Mouse (Mus musculus): ENCODE results near the gene Dppa4. TPM values are rescaled to one million over a fixed set of nuclear protein-coding genes. Genes with fewer than 3 reads are reported as not detected.

Dppa4 gene
- not detected in 2 replicates for polyA plus RNA-seq (2014; fragmentation: Nextera tagmentation; extraction: Ambion mirVana)

DNA sequence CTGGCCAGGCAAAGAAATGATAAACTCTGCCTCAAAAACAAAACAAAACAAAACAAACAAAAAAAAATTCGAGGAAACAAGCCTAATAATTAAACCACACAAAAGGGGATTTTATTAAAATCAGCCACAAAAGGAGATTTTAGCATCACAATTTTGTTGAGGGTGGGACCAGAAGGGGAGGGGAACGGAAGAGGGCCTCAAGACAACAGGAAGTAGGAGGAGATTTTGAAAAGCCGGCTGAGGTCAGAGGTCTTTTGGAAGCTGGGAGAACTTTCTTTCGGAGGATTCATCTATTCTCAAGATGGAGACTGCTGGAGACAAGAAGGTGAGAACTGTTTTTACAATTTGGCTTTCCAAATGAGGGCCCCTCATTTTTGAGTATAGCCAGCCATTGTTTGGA is at the start of gene Dppa4:
Gene Dppa4, plus strand, starts transcription at position 217 of the 400 bp plus-strand sequence.
- Histone ChIP-seq H3K4me3 (ENCODE audit: low read depth, low read length) (no peak within 1 kb of the TSS), H3K4me2 (ENCODE audit: low read depth, low read length, severe bottlenecking) (no peak within 1 kb of the TSS), H3K36me3 (ENCODE audit: control insufficient read depth, insufficient read depth, low read length) (no peaks in the 10 kb centered on the region), H3K9me3 (ENCODE audit: control insufficient read depth, low read length) (no peaks in the 10 kb centered on the region), H3K27me3 (ENCODE audit: control insufficient read depth, insufficient read depth, low read length) (no peaks in the 10 kb centered on the region), H3K9ac (ENCODE audit: low read length) (no peak within 1 kb of the TSS), H3K27ac (ENCODE audit: low read depth, low read length) (no peak within 1 kb of the TSS), H3K4me1 (replicated peaks; ENCODE audit: control insufficient read depth, insufficient read depth, low read length) (no peaks in the 10 kb centered on the region)
- ATAC-seq (replicated peaks; ENCODE audit: low FRiP score) (no peak), DNase-seq (ENCODE audit: low spot score) (no peak)
- 85% methylated on average over 4 of the region's 4 CpGs for WGBS

DNA sequence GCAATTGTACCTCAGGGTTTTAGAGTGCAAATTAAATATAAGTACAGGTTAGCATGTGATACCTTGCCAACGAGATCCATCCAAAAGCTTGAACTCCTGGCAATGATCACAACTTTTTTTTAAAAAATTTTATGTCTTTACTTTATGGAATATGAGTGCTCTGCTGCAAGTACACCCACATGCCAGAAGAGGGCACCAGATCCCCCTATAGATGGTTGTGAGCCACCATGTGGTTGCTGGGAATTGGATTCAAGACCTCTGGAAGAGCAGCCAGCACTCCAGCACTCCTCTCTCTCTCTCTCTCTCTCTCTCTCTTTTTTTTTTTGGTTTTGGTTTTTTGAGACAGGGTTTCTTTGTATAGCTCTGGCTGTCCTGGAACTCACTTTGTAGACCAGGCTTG is 48.5 kb upstream of the Dppa4 start:
- DNase-seq (ENCODE audit: low spot score), result no peak
- Histone ChIP-seq H3K4me1 (replicated peaks; ENCODE audit: control insufficient read depth, insufficient read depth, low read length) (no peaks in the 10 kb centered on the region), H3K27me3 (ENCODE audit: control insufficient read depth, insufficient read depth, low read length) (no peaks in the 10 kb centered on the region), H3K36me3 (ENCODE audit: control insufficient read depth, insufficient read depth, low read length) (no peaks in the 10 kb centered on the region), H3K4me3 (ENCODE audit: low read depth, low read length) (no peak overlapping the region), H3K9ac (ENCODE audit: low read length) (no peak overlapping the region), H3K27ac (ENCODE audit: low read depth, low read length) (no peak overlapping the region), H3K9me3 (ENCODE audit: control insufficient read depth, low read length) (no peaks in the 10 kb centered on the region), H3K4me2 (ENCODE audit: low read depth, low read length, severe bottlenecking) (no peak overlapping the region)
- WGBS, result 89% methylated on average over 1 of the region's 1 CpGs
- ATAC-seq (replicated peaks; ENCODE audit: low FRiP score), result no peak

DNA sequence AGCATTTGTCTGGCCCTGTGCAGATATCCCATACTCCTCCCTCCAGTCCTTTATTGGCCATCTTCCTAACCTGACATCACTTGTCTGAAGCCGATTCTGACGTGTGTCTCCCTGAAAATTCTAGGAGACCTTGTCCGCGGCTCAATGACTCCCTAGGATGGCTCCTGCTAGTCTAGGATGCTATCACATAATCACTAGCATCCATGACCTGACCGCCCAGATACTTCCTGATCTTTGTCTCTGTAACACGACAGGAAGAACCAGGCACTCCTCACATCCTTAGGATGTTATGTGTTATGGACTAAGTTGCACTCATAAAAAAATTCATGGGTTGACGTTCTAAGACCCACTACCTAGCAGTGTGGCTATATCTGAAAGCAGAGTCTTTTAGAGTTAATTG is 45.9 kb upstream of the Dppa4 start:
- WGBS, result 89% methylated on average over 7 of the region's 7 CpGs
- no peak for DNase-seq (ENCODE audit: low spot score)
- H3K36me3 ChIP-seq (ENCODE audit: control insufficient read depth, insufficient read depth, low read length), result no peaks in the 10 kb centered on the region

DNA sequence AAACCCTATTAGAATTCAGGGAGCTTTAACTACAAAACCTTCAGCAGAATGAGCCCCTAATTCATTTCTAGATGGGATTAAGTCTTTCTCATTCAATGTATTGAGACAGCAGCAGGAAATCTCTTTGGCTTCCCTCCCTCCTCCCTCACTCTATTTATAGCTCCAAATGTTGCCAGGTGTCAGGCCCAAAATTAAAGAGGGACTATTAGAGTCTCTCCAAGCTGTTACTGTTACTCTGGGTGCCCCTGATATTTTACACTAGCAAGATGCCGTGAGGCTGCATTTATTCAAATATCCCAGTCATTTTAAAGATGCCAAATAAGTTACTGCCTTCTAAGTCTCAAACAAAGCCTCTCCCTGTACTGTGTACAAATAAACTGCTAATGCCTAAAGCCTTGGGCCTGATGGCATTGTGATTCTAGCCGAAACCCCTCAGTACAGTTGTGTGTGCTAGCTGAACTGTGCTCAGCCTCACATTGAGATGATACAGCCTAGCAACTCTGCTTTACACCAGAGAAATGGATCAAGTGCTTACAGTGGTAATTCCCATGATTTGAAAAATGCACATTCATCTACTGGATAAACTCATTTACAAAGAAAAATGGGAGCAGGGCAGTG is 36.4 kb upstream of the Dppa4 start:
- no peaks in the 10 kb centered on the region for H3K9me3 ChIP-seq (ENCODE audit: control insufficient read depth, low read length)
- no peak overlapping the region for H3K4me3 ChIP-seq (ENCODE audit: low read depth, low read length)
- H3K4me1 ChIP-seq (replicated peaks; ENCODE audit: control insufficient read depth, insufficient read depth, low read length), result no peaks in the 10 kb centered on the region
- no peak overlapping the region for H3K27ac ChIP-seq (ENCODE audit: low read depth, low read length)
- no peaks in the 10 kb centered on the region for H3K36me3 ChIP-seq (ENCODE audit: control insufficient read depth, insufficient read depth, low read length)
- no peak overlapping the region for H3K9ac ChIP-seq (ENCODE audit: low read length)
- 76% methylated on average over 2 of the region's 2 CpGs for WGBS
- H3K4me2 ChIP-seq (ENCODE audit: low read depth, low read length, severe bottlenecking), result no peak overlapping the region
- H3K27me3 ChIP-seq (ENCODE audit: control insufficient read depth, insufficient read depth, low read length), result no peaks in the 10 kb centered on the region
- ATAC-seq (replicated peaks; ENCODE audit: low FRiP score) (no peak), DNase-seq (ENCODE audit: low spot score) (no peak)

More for the DNA sequence above, 45.9 kb upstream of the Dppa4 start:
- Histone ChIP-seq H3K4me1 (replicated peaks; ENCODE audit: control insufficient read depth, insufficient read depth, low read length) (no peaks in the 10 kb centered on the region), H3K4me2 (ENCODE audit: low read depth, low read length, severe bottlenecking) (no peak overlapping the region), H3K27ac (ENCODE audit: low read depth, low read length) (no peak overlapping the region), H3K9ac (ENCODE audit: low read length) (no peak overlapping the region), H3K4me3 (ENCODE audit: low read depth, low read length) (no peak overlapping the region), H3K9me3 (ENCODE audit: control insufficient read depth, low read length) (no peaks in the 10 kb centered on the region), H3K27me3 (ENCODE audit: control insufficient read depth, insufficient read depth, low read length) (no peaks in the 10 kb centered on the region)
- ATAC-seq (replicated peaks; ENCODE audit: low FRiP score), result no peak

DNA sequence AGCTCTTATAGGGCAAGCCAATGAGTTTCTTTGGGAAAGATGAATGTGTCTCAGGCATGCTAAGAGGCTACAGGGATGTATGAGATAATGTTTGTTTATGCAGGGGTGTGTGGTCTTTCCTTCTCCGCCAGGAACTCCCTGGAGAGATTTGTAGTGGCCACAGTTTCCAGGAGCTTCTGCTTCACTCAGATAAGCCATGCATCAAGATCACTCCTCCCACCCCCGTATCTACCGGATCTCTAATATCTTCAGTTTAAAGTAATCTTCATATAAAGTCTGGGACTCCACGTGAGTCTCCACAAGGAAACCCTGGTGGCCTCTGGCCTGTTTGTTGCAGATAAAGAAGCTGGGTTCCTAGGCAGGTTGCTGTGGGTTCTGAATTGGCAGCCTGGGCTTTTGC is 30.7 kb upstream of the Dppa4 start:
- H3K4me3 ChIP-seq (ENCODE audit: low read depth, low read length), result no peak overlapping the region
- no peaks in the 10 kb centered on the region for H3K27me3 ChIP-seq (ENCODE audit: control insufficient read depth, insufficient read depth, low read length)
- DNase-seq (ENCODE audit: low spot score) (no peak), ATAC-seq (replicated peaks; ENCODE audit: low FRiP score) (no peak)
- H3K27ac ChIP-seq (ENCODE audit: low read depth, low read length), result no peak overlapping the region
- no peak overlapping the region for H3K4me2 ChIP-seq (ENCODE audit: low read depth, low read length, severe bottlenecking)
- no peaks in the 10 kb centered on the region for H3K36me3 ChIP-seq (ENCODE audit: control insufficient read depth, insufficient read depth, low read length)
- no peak overlapping the region for H3K9ac ChIP-seq (ENCODE audit: low read length)
- WGBS, result 77% methylated on average over 4 of the region's 4 CpGs
- H3K9me3 ChIP-seq (ENCODE audit: control insufficient read depth, low read length), result no peaks in the 10 kb centered on the region
- H3K4me1 ChIP-seq (replicated peaks; ENCODE audit: control insufficient read depth, insufficient read depth, low read length), result no peaks in the 10 kb centered on the region

DNA sequence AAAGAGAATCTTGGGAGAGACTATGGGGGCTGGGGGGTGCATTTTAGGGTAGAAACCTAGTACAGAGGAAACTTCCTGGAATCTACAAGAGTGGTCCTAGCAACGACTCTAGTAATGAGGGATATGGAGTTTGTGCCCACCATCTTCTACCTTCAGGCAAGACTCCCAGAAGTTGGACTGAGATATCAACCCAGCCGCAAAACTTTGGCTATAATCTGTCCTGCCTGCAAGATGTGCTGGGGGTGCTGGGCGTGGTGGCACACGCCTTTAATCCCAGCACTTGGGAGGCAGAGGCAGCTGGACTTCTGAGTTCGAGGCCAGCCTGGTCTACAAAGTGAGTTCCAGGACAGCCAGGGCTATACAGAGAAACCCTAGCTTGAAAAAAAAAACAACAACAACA is 28.9 kb upstream of the Dppa4 start:
- WGBS, result 94% methylated on average over 5 of the region's 5 CpGs
- H3K9ac ChIP-seq (ENCODE audit: low read length), result no peak overlapping the region
- no peaks in the 10 kb centered on the region for H3K4me1 ChIP-seq (replicated peaks; ENCODE audit: control insufficient read depth, insufficient read depth, low read length)
- H3K27me3 ChIP-seq (ENCODE audit: control insufficient read depth, insufficient read depth, low read length), result no peaks in the 10 kb centered on the region
- H3K9me3 ChIP-seq (ENCODE audit: control insufficient read depth, low read length), result no peaks in the 10 kb centered on the region
- no peak overlapping the region for H3K4me2 ChIP-seq (ENCODE audit: low read depth, low read length, severe bottlenecking)
- no peaks in the 10 kb centered on the region for H3K36me3 ChIP-seq (ENCODE audit: control insufficient read depth, insufficient read depth, low read length)
- H3K4me3 ChIP-seq (ENCODE audit: low read depth, low read length), result no peak overlapping the region
- DNase-seq (ENCODE audit: low spot score) (no peak), ATAC-seq (replicated peaks; ENCODE audit: low FRiP score) (no peak)
- no peak overlapping the region for H3K27ac ChIP-seq (ENCODE audit: low read depth, low read length)

DNA sequence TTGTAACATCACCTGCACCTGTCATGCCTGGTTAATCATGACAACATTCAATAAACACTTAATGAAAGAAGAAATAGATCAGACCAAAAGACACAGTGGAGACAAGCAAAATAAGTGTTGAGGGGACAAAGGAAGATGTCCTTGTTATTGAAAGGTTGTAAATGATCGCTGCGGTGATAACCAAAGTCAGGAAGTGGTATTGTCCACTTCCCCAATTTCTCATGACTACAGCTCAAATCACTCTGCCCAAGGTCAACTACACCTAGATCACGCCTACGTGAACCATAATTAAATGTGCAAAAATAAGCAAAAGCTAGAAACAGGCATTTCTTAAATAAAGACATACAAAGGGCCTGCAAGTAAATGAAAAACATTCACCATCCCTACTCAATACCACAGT is 24.0 kb upstream of the Dppa4 start:
- ATAC-seq (replicated peaks; ENCODE audit: low FRiP score), result no peak
- H3K27ac ChIP-seq (ENCODE audit: low read depth, low read length), result no peak overlapping the region
- H3K4me2 ChIP-seq (ENCODE audit: low read depth, low read length, severe bottlenecking), result no peak overlapping the region
- H3K4me3 ChIP-seq (ENCODE audit: low read depth, low read length), result no peak overlapping the region
- no peaks in the 10 kb centered on the region for H3K9me3 ChIP-seq (ENCODE audit: control insufficient read depth, low read length)
- H3K27me3 ChIP-seq (ENCODE audit: control insufficient read depth, insufficient read depth, low read length), result no peaks in the 10 kb centered on the region
- WGBS, result 94% methylated on average over 4 of the region's 4 CpGs
- H3K36me3 ChIP-seq (ENCODE audit: control insufficient read depth, insufficient read depth, low read length), result no peaks in the 10 kb centered on the region
- H3K4me1 ChIP-seq (replicated peaks; ENCODE audit: control insufficient read depth, insufficient read depth, low read length), result no peaks in the 10 kb centered on the region
- H3K9ac ChIP-seq (ENCODE audit: low read length), result no peak overlapping the region
- DNase-seq (ENCODE audit: low spot score), result no peak

DNA sequence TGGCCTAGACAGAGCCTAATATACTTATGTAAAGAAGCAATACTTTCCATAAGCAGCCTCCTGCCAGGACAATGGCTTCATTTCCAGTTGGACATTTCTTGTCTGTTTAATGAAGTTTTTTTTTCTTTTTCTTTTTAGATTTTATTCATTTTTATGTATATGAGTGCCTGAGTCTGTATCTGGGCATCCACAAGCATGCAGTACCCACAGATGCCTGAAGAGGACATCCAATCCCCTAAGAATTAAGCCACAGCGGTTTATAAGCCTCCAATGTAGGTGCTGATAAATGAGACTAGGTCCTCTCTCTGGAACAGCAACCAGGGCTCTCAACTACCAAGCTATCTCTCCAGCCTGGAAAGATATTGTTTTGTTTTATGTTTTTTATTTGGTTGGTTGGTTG is 20.6 kb upstream of the Dppa4 start:
- H3K27ac ChIP-seq (ENCODE audit: low read depth, low read length), result no peak overlapping the region
- no peak for ATAC-seq (replicated peaks; ENCODE audit: low FRiP score)
- H3K4me3 ChIP-seq (ENCODE audit: low read depth, low read length), result no peak overlapping the region
- H3K4me2 ChIP-seq (ENCODE audit: low read depth, low read length, severe bottlenecking), result no peak overlapping the region
- no peak overlapping the region for H3K9ac ChIP-seq (ENCODE audit: low read length)
- H3K27me3 ChIP-seq (ENCODE audit: control insufficient read depth, insufficient read depth, low read length), result no peaks in the 10 kb centered on the region
- no peaks in the 10 kb centered on the region for H3K4me1 ChIP-seq (replicated peaks; ENCODE audit: control insufficient read depth, insufficient read depth, low read length)
- H3K9me3 ChIP-seq (ENCODE audit: control insufficient read depth, low read length), result no peaks in the 10 kb centered on the region
- DNase-seq (ENCODE audit: low spot score), result no peak
- no peaks in the 10 kb centered on the region for H3K36me3 ChIP-seq (ENCODE audit: control insufficient read depth, insufficient read depth, low read length)
- WGBS, result 82% methylated on average over 1 of the region's 1 CpGs

DNA sequence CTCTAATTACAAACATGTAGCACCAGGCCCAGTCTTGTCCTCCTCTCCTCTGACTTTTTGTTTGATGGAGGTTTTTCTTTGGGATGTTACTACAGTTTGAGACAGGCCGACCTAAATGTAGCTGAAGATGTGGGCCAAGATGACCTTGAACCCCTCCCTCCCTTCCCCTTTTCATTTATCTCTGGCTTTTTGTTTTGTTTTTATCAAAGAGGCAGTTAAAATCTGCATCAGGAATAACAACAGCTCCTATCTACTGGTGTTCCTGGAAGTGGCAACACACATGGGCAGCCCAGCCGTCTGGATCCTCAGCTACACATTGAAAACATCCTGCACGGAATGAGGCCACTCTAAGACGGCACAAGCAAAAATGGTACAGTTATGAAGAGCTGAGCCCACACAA is 17.7 kb upstream of the Dppa4 start:
- ATAC-seq (replicated peaks; ENCODE audit: low FRiP score) (no peak), DNase-seq (ENCODE audit: low spot score) (no peak)
- 91% methylated on average over 4 of the region's 4 CpGs for WGBS

More for the DNA sequence above, 17.7 kb upstream of the Dppa4 start:
- no peaks in the 10 kb centered on the region for H3K4me1 ChIP-seq (replicated peaks; ENCODE audit: control insufficient read depth, insufficient read depth, low read length)
- H3K9me3 ChIP-seq (ENCODE audit: control insufficient read depth, low read length), result no peaks in the 10 kb centered on the region
- H3K4me3 ChIP-seq (ENCODE audit: low read depth, low read length), result no peak overlapping the region
- H3K27ac ChIP-seq (ENCODE audit: low read depth, low read length), result no peak overlapping the region
- no peak overlapping the region for H3K4me2 ChIP-seq (ENCODE audit: low read depth, low read length, severe bottlenecking)
- H3K9ac ChIP-seq (ENCODE audit: low read length), result no peak overlapping the region
- no peaks in the 10 kb centered on the region for H3K36me3 ChIP-seq (ENCODE audit: control insufficient read depth, insufficient read depth, low read length)
- H3K27me3 ChIP-seq (ENCODE audit: control insufficient read depth, insufficient read depth, low read length), result no peaks in the 10 kb centered on the region
